Mouse (Mus musculus): ENCODE data around the gene Zfp872. TPM values are rescaled to one million over a fixed set of nuclear protein-coding genes. Genes with fewer than 3 reads are reported as not detected.

Gene Zfp872
- total RNA-seq, 2 experiments from 2014 or later, result 0.12 TPM

Other genes starting within 250 kb of the Zfp872 start
- gene Swsap1, start 232.3 kb upstream of the Zfp872 start, total RNA-seq (2021), result 10 to 100 TPM; 14.4 to 15.2 TPM
- 1 to 10 TPM; 2.6 to 3.3 TPM for gene Epor, start 224.6 kb upstream of the Zfp872 start, total RNA-seq (2021)
- 1 to 10 TPM; 1.2 to 1.3 TPM for gene Rgl3, start 198.6 kb upstream of the Zfp872 start, total RNA-seq (2021)
- 1 to 10 TPM; 6.1 to 6.8 TPM for gene Ccdc151, start 185.5 kb upstream of the Zfp872 start, total RNA-seq (2021)
- gene Prkcsh, start 185.3 kb upstream of the Zfp872 start, total RNA-seq (2021), result 100 to 1,000 TPM; 105 to 110 TPM
- gene Elavl3, start 136.1 kb upstream of the Zfp872 start, total RNA-seq (2021), result 100 to 1,000 TPM; 176 to 178 TPM
- gene Gm49318, start 116.8 kb upstream of the Zfp872 start, total RNA-seq (2021), result 1 to 10 TPM; 1.5 to 2.8 TPM
- gene Zfp653, start 116.7 kb upstream of the Zfp872 start, total RNA-seq (2021), result 10 to 100 TPM; 19.4 to 22.7 TPM
- 10 to 100 TPM; 42.4 to 45.7 TPM for gene Ecsit, start 102.7 kb upstream of the Zfp872 start, total RNA-seq (2021)
- 1 to 10 TPM in 1 of 2 experiments, under 1 TPM in 1; 0.45 to 1.4 TPM for gene Cnn1, start 88.9 kb upstream of the Zfp872 start, total RNA-seq (2021)
- 10 to 100 TPM; 57.0 to 58.0 TPM for gene Elof1, start 70.9 kb upstream of the Zfp872 start, total RNA-seq (2021)
- gene Acp5, start 52.4 kb upstream of the Zfp872 start, total RNA-seq (2021), result under 1 TPM; 0.44 to 0.86 TPM
- 10 to 100 TPM; 49.1 to 51.0 TPM for gene Pigyl, start 31.2 kb upstream of the Zfp872 start, total RNA-seq (2021)
- gene Zfp809, start 37.6 kb downstream of the Zfp872 start, total RNA-seq (2021), result 10 to 100 TPM; 19.2 to 20.6 TPM
- 1 to 10 TPM; 4.8 to 5.2 TPM for gene Zfp599, start 71.8 kb downstream of the Zfp872 start, total RNA-seq (2021)
- 10 to 100 TPM; 16.0 to 22.6 TPM for gene Zfp810, start 119.6 kb downstream of the Zfp872 start, total RNA-seq (2021)
- 10 to 100 TPM; 15.5 to 16.2 TPM for gene Anln, start 201.1 kb downstream of the Zfp872 start, total RNA-seq (2021)
- 1 to 10 TPM; 7.1 to 7.2 TPM for gene 9530077C05Rik, start 223.4 kb downstream of the Zfp872 start, total RNA-seq (2021)